Mouse (Mus musculus) frontal cortex, adult 2 months (tissue): ENCODE data around the gene Gucy2d. TPM values are rescaled to one million over a fixed set of nuclear protein-coding genes. Genes with fewer than 3 reads are reported as not detected.

ENCODE experiments used
- DNase-seq, 2 experiments: peaks; one replicate each; pipeline ENCODE4 v3.0.0; 2022; ENCODE audit warnings: low spot score in 1 of 2; ENCODE audit errors: extremely low spot score in 1 of 2
- polyA plus RNA-seq: library from polyadenylated mRNA; depleted of rRNA; stranded (reverse); fragments of >200 nt; gene quantifications from 2 replicates; pipeline ENCODE4 v1.2.3, GENCODE M21; 2012

Gene Gucy2d
- polyA plus RNA-seq, 1 experiment, result not detected

DNA sequence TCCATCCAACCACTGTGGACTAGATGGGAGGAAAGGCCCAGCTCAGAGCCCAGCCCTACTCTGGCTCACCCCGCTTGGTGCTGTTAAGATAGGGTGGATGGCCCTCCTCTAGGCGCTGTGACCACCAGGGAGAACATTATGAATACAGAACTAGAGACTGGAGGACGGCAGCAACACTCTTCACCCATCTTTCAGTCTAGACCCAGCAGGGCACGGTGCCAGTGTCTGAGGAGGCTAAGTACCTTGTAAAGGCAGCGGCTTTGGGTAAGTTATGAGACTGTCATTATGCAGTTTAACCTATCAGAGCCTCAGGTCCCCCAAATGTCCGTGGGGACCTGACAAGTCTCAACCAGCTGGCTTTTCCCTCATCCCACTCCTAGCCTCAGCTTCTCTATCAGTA, 48.9 kb downstream of the Gucy2d start, which contains the start of gene Lrrc32:
Gene Lrrc32, plus strand, starts transcription at position 153 of the 400 bp plus-strand sequence.
- DNase-seq, result no peak

DNA sequence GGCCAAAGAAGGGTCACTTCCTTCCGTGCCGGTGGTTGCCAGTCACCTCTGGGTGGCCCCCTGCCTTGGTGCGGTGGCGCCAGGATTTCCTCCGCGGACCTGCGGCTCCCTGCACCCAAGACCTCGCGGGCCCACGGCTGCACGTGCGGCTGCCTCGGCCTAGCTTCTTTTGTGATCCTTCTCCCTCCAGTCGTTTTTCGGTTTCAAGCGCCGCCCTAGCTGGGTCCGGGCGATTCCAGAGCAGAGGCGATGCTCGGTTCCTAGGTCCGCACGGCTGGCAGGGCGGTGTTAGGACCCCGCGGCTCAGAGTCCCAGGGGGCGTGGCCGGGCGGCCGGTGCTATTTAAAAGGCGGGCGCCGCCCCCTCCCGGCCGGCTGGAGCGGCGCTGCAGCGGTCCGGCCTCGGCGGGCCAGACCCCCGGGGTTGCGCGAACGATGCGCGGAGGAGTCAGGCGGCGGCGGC, 49.4 kb downstream of the Gucy2d start:
- DNase-seq, result peak in 1 of 2 experiments; percentile 69

DNA sequence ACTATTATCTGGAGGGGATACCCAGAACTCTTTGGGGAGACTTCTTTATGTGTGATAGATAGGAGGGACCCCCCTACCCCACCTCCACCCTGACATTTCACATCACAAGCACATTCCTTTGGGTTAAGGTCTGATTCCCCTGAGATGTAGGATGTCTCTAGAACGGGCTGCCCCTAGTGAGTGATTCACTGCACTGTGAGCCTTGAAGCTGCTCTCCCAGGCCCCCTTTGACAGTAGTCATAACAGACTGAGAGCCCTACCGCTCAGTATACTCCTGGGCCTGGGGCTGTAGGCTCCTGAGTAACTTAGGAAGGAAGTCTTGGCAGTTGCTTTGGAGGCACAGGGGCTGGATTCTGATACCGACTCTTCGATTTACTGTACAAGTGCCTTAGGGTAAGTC, 50.1 kb downstream of the Gucy2d start:
- DNase-seq, result no peak

DNA sequence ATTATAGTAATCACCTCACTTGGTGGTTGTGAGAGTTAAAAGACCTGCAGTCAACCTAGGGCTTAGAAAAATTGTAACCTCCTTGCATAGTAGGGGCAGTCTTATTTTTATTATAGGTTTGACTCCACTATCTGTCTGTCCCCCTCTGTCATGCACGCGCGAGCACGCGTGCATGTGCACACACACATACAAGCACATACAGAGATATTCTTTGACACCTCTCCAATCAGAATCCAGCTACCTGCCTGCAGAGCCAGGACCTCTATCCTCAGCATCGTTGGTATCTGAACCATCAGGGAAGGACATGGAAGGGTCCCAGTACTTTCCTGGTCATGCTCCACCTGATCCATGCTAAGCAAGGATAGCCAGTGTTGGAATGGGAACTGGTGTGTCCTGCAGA, 50.7 kb downstream of the Gucy2d start:
- no peak for DNase-seq

DNA sequence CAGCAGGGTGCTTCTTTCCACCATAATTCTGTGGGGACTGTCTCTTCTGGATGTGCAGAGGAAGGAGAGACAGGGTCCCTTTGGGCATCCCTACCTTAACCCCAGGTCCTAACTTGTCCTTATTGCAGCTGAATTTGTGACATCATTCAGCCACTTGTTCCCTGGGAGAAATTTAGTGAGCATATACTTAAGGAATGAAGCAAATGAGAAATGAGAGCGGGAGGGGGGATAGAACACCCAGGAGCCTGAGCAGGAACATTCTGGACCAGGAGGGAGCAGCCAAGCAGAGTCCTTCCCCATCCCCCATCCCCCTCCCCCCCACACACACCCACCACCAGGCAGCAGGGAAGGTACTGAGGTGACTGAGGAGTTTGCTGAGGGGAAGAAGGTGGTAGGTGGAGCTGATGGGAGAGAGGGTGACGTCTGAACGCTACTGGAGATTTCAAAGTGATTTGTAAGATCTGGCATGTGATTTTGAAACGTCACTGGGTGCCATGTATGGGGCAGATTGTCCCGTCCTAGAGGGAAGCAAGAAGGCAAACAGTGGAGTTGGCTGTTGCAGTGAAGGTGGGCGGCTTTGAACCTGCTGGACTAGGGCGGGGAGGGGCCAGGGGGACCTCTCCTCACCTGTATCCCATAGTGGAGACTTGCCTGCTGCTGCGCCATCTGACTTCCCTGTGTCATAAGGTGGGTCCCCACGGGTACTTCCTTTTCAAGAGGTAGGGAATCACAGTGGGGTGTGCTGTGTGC, 51.4 kb downstream of the Gucy2d start:
- DNase-seq, result no peak

DNA sequence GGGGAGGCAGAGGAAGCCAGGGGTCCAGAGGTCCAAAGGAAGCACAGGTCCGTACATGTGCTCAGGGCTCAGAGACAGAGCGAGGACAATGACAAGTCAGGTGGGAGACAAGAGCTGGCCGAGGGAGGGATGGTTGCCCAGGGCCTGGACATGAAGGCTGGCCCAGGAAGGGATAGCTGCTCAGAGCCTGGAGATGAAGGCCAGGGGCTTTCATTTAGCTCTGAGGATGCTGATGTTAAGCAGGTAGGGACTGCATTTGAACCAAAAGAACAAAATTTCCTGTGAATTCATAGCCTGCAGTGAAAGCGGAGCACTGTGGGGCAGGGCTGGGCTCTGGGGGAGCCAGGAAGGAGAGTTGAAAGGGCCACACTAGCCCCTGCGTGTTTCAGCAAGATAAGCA, 52.1 kb downstream of the Gucy2d start:
- DNase-seq, result no peak

DNA sequence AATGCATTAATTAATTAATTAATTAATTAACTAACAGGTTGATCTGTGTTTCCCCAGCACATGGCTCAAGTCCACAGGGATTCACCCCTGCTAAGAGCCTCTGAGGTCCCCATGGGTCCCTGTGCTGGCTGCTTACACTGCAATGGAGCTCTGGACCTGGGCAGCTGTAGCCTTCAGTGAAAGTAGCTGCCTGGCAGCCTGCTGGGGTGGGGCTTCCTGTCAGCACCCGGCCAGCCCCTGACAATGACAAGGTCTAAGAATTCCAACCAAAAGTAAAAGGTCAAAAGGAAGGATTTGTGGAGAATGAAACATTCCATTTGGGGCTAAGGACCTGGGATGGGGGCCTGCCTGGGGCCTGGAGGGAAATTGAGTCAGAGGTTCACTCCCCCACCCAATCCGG, 53.1 kb downstream of the Gucy2d start:
- no peak for DNase-seq

DNA sequence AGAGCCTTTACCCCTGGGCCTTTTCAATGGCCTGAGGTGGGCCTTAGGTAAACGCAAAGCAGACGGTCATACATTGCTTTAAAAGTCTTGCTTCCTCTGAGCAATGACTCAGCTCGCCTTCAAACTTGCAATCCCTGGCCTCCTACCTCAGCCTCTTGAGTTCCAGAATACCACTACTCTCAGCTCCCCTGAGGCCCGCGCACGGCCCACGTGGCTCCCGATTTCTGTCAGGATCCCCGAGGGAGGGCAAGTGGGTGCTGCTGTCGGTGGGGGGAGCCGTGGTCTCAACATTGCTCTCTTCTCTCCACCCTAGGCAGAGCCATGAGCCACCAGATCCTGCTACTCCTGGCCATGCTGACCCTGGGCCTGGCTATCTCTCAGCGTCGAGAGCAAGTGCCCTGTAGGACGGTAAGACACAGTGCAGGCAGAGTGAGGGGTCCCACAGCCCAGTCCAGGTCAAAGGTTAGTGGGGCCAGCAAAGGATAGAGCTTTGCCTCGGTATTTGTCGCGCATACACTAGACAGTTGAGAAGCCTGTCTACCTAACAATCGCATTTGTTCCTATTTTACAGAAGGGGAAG, 53.8 kb downstream of the Gucy2d start:
- DNase-seq, result no peak

DNA sequence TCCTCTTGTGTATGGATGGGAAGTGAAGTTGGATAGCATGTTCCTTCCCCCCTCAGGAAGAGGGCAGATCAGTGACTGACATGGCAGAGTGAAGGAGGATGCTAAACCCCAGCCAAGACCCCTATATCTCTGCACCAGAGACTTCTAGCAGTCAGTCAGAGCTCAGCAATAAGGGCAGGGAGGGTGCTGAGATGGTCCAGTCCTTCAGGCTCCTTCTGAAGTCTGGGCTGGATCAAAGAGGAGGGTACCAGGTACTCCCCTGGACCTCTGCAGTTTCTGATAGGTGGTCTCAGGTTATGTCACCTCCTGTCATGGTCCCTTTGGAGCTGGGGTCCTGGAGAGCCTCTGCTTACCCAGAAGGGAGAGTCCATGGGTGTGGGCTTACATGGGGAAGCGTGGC, 55.4 kb downstream of the Gucy2d start:
- no peak for DNase-seq

DNA sequence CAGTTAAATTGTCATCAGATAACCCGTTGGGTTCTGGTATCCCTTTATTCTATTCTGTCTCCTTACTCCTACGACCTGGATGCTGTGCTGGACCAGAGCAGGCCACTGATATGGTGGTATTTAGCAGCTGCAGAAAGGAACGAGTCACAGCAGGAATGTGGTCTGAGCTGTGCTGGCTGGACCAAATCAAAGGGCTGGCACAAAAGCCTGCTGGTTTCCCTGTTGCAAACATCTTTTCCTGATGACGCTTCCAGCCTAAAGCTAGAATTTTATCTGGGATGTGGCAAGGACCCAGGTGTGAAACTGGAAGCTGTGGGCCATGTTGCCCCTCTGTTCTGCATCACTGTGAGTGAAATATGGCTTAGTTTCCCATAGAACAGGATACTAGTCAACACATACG, 57.2 kb downstream of the Gucy2d start:
- no peak for DNase-seq

DNA sequence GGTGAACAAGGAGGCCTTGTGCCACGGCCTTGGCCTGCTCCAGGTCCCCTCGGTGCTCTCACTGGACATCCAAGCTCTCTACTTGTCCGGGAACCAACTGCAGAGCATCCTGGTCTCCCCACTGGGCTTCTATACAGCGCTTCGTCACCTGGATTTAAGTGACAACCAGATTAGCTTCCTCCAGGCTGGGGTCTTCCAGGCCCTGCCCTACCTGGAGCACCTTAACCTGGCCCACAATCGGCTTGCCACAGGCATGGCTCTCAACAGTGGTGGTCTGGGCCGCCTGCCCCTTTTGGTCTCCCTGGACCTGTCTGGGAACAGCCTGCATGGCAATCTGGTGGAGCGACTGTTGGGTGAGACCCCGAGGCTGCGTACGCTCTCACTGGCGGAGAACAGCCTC, 57.9 kb downstream of the Gucy2d start:
- DNase-seq, result no peak

DNA sequence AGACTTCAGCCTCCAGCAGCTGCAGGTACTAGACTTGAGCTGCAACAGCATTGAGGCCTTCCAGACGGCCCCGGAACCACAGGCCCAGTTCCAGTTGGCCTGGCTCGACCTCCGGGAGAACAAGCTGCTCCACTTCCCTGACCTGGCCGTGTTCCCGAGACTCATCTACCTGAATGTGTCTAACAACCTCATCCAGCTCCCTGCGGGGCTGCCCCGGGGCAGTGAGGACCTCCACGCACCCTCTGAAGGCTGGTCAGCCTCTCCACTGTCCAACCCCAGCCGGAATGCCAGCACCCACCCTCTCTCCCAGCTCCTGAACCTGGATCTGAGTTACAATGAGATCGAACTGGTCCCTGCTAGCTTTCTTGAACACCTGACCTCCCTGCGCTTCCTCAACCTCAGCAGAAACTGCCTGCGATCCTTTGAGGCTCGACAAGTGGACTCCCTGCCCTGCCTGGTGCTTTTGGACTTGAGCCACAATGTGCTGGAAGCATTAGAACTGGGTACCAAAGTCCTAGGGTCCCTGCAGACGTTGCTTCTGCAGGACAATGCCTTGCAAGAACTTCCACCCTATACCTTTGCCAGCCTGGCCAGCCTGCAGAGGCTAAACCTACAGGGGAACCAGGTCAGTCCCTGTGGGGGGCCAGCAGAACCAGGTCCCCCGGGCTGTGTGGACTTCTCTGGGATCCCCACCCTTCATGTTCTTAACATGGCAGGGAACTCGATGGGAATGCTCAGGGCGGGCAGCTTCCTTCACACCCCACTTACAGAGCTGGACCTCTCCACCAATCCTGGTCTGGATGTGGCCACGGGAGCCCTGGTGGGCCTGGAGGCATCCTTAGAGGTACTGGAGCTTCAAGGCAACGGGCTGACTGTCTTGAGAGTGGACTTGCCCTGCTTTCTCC, 58.7 kb downstream of the Gucy2d start:
- no peak for DNase-seq

DNA sequence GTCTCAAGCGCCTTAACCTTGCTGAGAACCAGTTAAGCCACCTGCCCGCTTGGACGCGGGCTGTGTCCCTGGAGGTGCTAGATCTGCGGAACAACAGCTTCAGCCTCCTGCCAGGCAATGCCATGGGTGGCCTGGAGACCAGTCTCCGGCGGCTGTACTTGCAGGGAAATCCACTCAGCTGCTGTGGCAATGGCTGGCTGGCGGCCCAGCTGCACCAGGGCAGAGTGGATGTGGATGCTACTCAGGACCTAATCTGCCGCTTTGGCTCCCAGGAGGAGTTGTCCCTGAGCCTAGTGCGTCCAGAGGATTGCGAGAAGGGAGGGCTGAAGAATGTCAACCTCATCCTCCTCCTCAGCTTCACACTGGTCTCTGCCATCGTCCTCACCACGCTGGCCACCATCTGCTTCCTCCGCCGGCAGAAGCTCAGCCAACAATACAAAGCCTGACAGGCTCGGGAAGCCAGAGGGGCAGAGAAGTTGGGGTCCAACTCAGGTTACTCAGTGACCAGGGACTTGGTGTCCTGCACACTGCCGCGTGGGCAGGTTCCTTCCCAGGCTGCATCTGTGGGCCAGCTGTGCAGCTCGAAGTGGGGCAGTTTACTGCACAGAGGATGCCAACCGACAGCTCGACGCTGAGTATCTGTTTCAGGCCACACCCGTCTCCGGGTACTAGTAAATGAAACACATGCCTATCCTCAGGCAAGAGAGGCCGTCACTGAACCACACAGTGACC, 59.5 kb downstream of the Gucy2d start:
- DNase-seq, result no peak

DNA sequence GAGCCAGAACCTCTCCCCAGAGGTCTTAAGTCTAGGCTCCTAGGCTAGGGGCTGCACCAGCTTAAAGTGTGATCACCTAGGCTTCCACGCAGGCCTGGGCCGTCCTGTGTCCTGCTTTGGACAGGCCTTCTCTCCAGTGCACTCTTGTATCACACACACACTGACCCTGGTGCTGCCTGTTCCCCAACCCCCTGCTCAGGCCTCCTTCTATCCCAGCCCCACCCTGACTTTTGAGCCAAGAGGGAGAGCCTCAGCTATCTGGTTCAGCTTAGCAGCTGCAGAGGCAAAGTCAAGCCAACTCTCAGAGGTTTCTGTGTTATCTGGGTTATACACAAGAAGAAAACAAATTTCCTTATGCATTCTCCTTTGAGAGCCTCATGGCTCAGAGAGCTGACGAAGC, 60.3 kb downstream of the Gucy2d start:
- no peak for DNase-seq

DNA sequence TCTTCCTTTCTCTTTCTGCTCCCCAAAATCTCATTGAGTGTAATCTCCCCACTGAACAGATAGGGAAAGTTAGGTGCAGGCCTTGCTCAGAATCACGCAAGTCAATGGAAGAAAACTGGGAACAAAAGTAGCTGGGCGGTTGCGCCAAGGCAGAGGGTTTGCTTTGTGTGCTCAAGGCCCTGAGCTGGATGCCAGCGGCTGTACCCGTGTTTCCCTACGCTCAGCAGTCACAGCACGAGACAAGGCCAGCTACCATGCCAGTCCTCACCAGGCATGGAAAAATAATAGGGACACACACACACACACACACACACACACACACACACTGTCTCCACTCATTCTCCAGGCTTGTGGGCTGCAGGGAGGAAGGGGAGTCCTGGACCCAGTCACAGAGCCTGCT, 60.9 kb downstream of the Gucy2d start:
- DNase-seq, result no peak

DNA sequence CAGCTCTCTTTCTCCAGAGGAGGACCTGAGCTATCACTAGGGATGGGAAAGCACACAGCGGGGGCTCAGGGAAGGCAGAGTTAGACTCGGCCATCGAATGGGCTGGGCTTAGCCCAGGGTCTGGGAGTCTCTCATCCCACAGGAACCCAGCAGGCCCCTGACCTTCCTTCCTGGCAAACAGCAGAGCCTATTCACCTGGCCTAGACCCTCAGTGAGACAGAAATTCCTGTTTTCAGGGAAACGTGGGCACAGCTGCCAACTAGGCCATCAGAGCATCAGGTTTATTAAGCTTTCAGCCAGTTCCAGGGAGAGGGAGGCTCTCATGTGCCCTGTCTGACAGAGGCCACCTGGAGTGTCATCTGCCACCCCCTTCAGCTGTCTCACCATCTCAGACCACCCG, 62.7 kb downstream of the Gucy2d start:
- no peak for DNase-seq

DNA sequence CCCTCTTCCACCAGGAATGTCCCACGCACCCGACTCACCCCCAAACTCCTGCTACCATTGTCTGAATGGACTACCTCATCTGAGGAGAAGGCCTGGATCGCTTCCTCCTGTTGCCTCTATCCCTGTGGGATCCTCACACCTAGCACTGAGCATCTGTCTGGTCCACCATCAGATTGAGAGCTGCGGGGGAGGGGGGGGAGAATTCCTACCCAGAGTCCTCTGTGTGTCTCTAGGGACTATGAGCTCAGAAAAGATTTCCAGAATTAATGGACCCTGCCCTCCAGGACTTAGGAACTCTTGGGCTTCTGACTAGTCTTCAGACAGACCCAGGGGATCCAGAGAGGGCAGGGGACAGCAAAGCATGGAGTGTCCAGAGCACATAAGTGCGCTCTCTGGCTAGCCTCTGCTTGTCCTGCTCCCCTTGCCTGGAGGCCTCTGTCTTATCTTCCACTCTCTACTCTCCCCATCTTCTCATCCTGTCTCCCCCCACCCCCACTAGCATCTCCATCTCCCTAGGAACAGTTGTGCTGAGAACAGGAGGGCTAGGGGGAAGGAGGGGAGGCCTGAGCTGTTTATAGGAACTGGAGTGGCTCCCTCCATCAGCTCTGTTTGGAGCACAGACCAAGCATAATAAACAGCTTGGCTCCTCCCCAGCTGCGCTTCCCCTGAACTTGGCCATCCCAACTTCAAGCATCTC, 63.9 kb downstream of the Gucy2d start:
- DNase-seq, result no peak

DNA sequence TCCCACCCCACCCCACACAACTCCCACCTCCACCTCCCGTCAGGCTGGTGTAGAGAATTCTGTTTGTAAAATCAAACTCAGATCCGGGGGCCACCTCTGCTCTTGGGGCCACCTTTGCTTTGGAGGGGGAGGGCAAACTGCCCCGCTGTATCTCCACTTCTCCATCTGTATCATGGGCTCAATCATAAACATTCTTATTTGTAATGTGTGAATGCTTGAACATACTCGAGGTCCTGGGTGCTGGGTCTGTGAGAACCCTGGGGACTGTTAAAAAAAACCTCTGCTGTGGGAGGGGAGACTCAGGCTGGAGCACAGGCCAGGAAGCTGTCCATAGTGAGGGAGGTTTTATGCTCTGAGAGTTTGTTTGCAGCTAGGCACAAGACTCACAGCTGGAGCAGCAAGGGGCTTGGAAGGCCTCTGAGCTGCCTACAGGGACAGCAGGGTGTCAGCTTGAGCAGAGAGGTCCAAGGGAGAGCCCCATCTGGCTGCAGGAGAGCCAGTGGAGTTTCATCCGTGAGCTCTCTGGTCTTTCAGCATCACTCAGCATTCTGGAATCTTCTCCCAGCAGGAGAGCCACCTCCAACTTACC, 64.6 kb downstream of the Gucy2d start:
- no peak for DNase-seq

DNA sequence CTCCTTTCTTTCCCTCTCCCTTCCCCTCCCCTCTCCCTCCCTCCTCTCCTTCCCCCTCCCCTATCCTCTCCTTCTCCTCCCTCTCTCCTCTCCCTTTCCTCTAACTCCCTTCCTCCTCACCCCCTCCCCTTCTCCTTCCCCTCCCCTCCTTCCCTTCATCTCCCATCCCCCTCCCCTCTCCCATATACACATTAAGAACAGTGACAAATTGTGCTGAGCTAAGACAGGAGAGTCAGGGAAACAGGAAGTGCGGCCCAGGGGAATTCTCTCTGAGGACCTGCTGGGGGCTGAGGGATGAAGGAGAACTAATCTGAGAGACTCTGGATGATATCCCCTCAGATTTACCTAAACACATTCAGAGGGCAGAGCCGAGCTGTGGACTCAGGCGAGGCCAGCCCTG, 65.4 kb downstream of the Gucy2d start:
- no peak for DNase-seq
